Mouse (Mus musculus) hindbrain, embryonic 12.5 days (tissue): Measurements from ENCODE around the gene Kcnj11. TPM values are rescaled to one million over a fixed set of nuclear protein-coding genes. Genes with fewer than 3 reads are reported as not detected.

Experiments
- ATAC-seq: fragments of 200-750 bp; cut with Nextera tagmentation; 2 replicates; pipeline ENCODE4 v1.8.0; 2017; ENCODE audit warnings: moderate TSS enrichment; ENCODE audit not compliant: low FRiP score
- H3K27ac ChIP-seq: fragments of 300-500 bp; sonication (generic); 2 replicates; pipeline ENCODE4 v1.5.1; 2016; ENCODE audit warnings: mild to moderate bottlenecking
- H3K27me3 ChIP-seq: fragments of 300-500 bp; sonication (generic); 2 replicates; pipeline ENCODE4 v1.6.1; 2016; ENCODE audit warnings: mild to moderate bottlenecking
- H3K36me3 ChIP-seq: fragments of 300-500 bp; sonication (generic); 2 replicates; pipeline ENCODE4 v1.6.1; 2016; ENCODE audit warnings: mild to moderate bottlenecking
- H3K4me1 ChIP-seq: fragments of 300-500 bp; sonication (generic); 2 replicates; pipeline ENCODE4 v1.6.1; 2016
- H3K4me2 ChIP-seq: fragments of 300-500 bp; sonication (generic); replicated peaks from 2 replicates; pipeline ENCODE4 v1.6.1; 2016; ENCODE audit warnings: mild to moderate bottlenecking
- H3K4me3 ChIP-seq: fragments of 300-500 bp; sonication (generic); 2 replicates; pipeline ENCODE4 v1.5.1; 2016; ENCODE audit warnings: mild to moderate bottlenecking
- H3K9ac ChIP-seq: fragments of 300-500 bp; sonication (generic); 2 replicates; pipeline ENCODE4 v1.6.1; 2016; ENCODE audit warnings: mild to moderate bottlenecking, moderate library complexity
- H3K9me3 ChIP-seq: fragments of 300-500 bp; sonication (generic); replicated peaks from 2 replicates; pipeline ENCODE4 v1.6.1; 2016; ENCODE audit warnings: mild to moderate bottlenecking
- WGBS: fragments of 180-500 bp; shearing (Covaris S2); methylation state at CpG from one replicate; pipeline ENCODE4 v1.1.7; 2016; 5-methylcytosine and 5-hydroxymethylcytosine counted together
- polyA plus RNA-seq: library from polyadenylated mRNA; unstranded; fragments of >200 nt; fragmentation: Nextera tagmentation; extraction: Ambion mirVana; gene quantifications from 2 replicates; pipeline ENCODE4 v1.2.1, GENCODE M21; 2016

The Kcnj11 gene
- polyA plus RNA-seq, 1 experiment from 2014 or later: 0.61 TPM

GRCm38 (mm10) chr7:46076844-46077243 lies 23.7 kb downstream of the Kcnj11 start:
- Histone ChIP-seq H3K9me3 (no peaks in the 10 kb centered on the region), H3K4me3 (no peak overlapping the region), H3K36me3 (peaks cover 85% of the 10 kb centered on the region), H3K27me3 (no peaks in the 10 kb centered on the region), H3K9ac (no peak overlapping the region), H3K27ac (no peak overlapping the region), H3K4me2 (no peak overlapping the region), H3K4me1 (no peaks in the 10 kb centered on the region)
- ATAC-seq: no peak
- WGBS: 86% methylated on average over 7 of the region's 7 CpGs

DNA sequence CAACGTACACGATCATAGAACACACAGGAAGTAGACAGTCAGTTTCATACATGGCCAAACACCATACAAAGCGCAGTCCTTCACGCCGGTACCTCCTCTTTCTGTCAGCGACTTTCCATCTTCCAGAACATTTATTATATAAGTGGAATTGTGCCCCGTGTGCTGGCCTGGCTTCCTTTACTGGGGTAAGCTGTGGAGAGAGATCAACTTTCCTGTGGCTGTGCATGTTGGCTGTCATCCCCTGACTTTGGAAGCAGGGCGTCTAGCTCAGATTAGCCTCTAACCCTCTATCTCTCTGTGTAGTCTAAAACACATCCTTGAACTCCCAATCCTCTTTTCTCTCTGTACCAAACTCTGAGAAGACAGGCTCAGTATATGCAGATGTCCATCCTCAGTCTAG lies 31.7 kb downstream of the Kcnj11 start:
- Histone ChIP-seq H3K4me2 (no peak overlapping the region), H3K27me3 (no peaks in the 10 kb centered on the region), H3K27ac (no peak overlapping the region), H3K9ac (no peak overlapping the region), H3K4me1 (no peaks in the 10 kb centered on the region), H3K9me3 (no peaks in the 10 kb centered on the region), H3K4me3 (no peak overlapping the region), H3K36me3 (peaks cover 92% of the 10 kb centered on the region)
- WGBS: 94% methylated on average over 8 of the region's 8 CpGs
- ATAC-seq: no peak

DNA sequence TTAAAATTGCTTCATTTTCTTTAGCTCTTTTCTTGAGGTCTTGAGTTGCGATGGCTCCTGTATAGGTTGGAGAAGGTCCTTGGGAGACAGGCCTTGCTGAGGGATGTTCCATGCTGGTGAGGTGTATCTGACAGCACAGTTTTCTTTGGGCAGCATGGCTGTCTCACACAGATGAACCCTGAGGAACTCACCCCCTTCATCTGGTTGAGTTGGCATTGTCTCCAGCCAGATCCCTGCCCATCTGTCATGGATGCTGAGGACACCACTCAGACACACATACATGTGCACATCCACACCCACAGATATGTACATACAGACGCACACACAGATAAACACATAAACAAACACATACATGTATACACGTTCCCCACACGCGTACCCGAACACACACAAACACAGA lies 37.3 kb downstream of the Kcnj11 start:
- 94% methylated on average over 6 of the region's 6 CpGs for WGBS
- H3K4me3 ChIP-seq: no peak overlapping the region
- ATAC-seq: no peak
- H3K4me1 ChIP-seq: no peaks in the 10 kb centered on the region
- H3K9me3 ChIP-seq: no peaks in the 10 kb centered on the region
- H3K27ac ChIP-seq: no peak overlapping the region
- H3K4me2 ChIP-seq: no peak overlapping the region
- H3K36me3 ChIP-seq: peaks cover 90% of the 10 kb centered on the region
- H3K27me3 ChIP-seq: no peaks in the 10 kb centered on the region
- H3K9ac ChIP-seq: no peak overlapping the region

DNA sequence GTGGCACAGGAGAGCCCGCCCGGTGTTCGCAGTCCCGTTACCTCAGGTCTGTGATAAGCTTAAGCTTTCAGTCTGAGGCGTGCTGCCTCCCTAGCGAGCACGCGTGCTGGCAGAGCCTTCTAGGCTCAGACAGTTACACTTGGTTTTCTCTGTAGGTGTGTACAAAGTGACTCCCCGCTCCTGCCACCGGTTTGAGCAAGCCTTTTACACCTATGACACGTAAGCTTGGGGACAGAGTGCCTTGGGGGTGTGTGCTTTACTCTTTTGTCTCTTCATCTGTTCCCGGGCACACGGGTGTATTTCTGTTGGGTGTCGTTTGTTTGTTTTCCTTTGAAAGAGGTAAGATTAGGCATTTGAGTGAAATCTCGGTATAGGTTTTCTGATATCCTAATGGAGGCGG lies 39.0 kb downstream of the Kcnj11 start:
- Histone ChIP-seq H3K9me3 (no peaks in the 10 kb centered on the region), H3K4me1 (no peaks in the 10 kb centered on the region), H3K27me3 (no peaks in the 10 kb centered on the region), H3K4me3 (no peak overlapping the region), H3K36me3 (peaks cover 89% of the 10 kb centered on the region), H3K27ac (no peak overlapping the region), H3K9ac (no peak overlapping the region), H3K4me2 (no peak overlapping the region)
- WGBS: 97% methylated on average over 16 of the region's 16 CpGs
- no peak for ATAC-seq

DNA sequence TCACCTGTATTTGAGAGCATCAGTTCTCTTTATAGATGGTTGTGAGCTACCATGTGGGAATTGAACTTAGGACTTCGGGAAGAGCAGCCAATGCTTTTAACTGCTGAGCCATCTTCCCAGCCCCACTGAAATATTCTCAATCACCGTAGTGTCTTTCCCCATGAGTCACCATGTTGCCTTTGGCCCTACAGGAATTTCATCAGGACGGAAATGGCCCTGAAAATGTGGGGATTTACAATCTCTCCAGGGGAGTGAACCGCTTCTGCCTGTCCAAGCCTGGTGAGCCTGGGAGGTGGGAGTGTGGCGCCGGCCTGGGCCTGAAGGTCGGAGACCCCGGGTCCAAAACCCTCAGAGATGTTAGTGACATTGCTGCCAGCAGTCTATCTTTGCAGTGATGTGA lies 39.9 kb downstream of the Kcnj11 start:
- no peak overlapping the region for H3K4me2 ChIP-seq
- H3K27ac ChIP-seq: no peak overlapping the region
- WGBS: 93% methylated on average over 8 of the region's 8 CpGs
- H3K36me3 ChIP-seq: peaks cover 90% of the 10 kb centered on the region
- no peaks in the 10 kb centered on the region for H3K4me1 ChIP-seq
- no peak for ATAC-seq
- H3K4me3 ChIP-seq: no peak overlapping the region
- no peak overlapping the region for H3K9ac ChIP-seq
- H3K27me3 ChIP-seq: no peaks in the 10 kb centered on the region
- no peaks in the 10 kb centered on the region for H3K9me3 ChIP-seq

- no peaks in the 10 kb centered on the region for H3K4me1 ChIP-seq
- 90% methylated on average over 11 of the region's 11 CpGs for whole genome bisulfite sequencing
- H3K36me3 ChIP-seq: peaks cover 92% of the 10 kb centered on the region
- H3K27me3 ChIP-seq: no peaks in the 10 kb centered on the region
- H3K27ac ChIP-seq: no peak overlapping the region
- H3K4me3 ChIP-seq: no peak overlapping the region
- no peak for ATAC-seq
- no peak overlapping the region for H3K9ac ChIP-seq
- H3K9me3 ChIP-seq: no peaks in the 10 kb centered on the region
- no peak overlapping the region for H3K4me2 ChIP-seq
Observed at GRCm38 (mm10) chr7:46058882-46059281, 41.7 kb downstream of the Kcnj11 start.

GRCm38 (mm10) chr7:46053566-46053965 lies 47.0 kb downstream of the Kcnj11 start:
- no peaks in the 10 kb centered on the region for H3K4me1 ChIP-seq
- WGBS: 94% methylated on average over 3 of the region's 3 CpGs
- H3K9me3 ChIP-seq: no peaks in the 10 kb centered on the region
- peaks cover 71% of the 10 kb centered on the region for H3K36me3 ChIP-seq
- no peak overlapping the region for H3K9ac ChIP-seq
- no peak overlapping the region for H3K4me3 ChIP-seq
- no peak overlapping the region for H3K27ac ChIP-seq
- no peak for ATAC-seq
- H3K4me2 ChIP-seq: no peak overlapping the region
- H3K27me3 ChIP-seq: no peaks in the 10 kb centered on the region

- Histone ChIP-seq H3K4me1 (no peaks in the 10 kb centered on the region), H3K27me3 (no peaks in the 10 kb centered on the region), H3K4me2 (no peak overlapping the region), H3K9ac (no peak overlapping the region), H3K27ac (no peak overlapping the region), H3K4me3 (no peak overlapping the region), H3K9me3 (no peaks in the 10 kb centered on the region), H3K36me3 (peaks cover 71% of the 10 kb centered on the region)
- WGBS: 90% methylated on average over 4 of the region's 4 CpGs
- ATAC-seq: no peak
Observed at GRCm38 (mm10) chr7:46052161-46052821, 48.3 kb downstream of the Kcnj11 start.

GRCm38 (mm10) chr7:46049981-46050380 lies 50.6 kb downstream of the Kcnj11 start:
- Histone ChIP-seq H3K27ac (no peak overlapping the region), H3K27me3 (no peaks in the 10 kb centered on the region), H3K9me3 (no peaks in the 10 kb centered on the region), H3K36me3 (peaks cover 68% of the 10 kb centered on the region), H3K4me1 (no peaks in the 10 kb centered on the region), H3K4me2 (no peak overlapping the region), H3K4me3 (no peak overlapping the region), H3K9ac (no peak overlapping the region)
- 77% methylated on average over 7 of the region's 7 CpGs for WGBS
- no peak for ATAC-seq

GRCm38 (mm10) chr7:46047873-46048562 lies 52.5 kb downstream of the Kcnj11 start:
- H3K4me2 ChIP-seq: no peak overlapping the region
- no peaks in the 10 kb centered on the region for H3K9me3 ChIP-seq
- no peak for ATAC-seq
- H3K4me1 ChIP-seq: no peaks in the 10 kb centered on the region
- peaks cover 69% of the 10 kb centered on the region for H3K36me3 ChIP-seq
- H3K27me3 ChIP-seq: no peaks in the 10 kb centered on the region
- no peak overlapping the region for H3K4me3 ChIP-seq
- no peak overlapping the region for H3K9ac ChIP-seq
- no peak overlapping the region for H3K27ac ChIP-seq
- WGBS: 93% methylated on average over 13 of the region's 13 CpGs

DNA sequence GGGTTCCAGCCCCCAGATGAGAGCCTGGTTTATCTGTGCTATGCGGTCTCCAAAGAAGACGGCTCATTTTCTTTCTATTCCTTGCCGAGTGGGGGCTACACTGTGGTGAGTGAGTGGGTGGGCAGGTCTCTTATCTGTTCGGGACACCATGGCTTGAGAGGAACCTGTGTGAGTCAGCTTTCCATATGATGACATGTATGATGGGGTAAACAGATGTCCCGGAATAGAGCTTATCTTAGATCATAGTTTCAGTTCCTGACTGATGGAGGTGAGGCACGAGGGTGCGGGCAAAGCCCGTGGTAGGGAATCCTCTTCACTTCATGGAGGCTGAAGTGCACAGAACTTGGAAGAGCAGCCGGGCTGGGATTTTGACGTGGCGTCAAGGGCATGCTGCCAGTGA lies 54.7 kb downstream of the Kcnj11 start:
- WGBS: 94% methylated on average over 11 of the region's 11 CpGs
- no peaks in the 10 kb centered on the region for H3K27me3 ChIP-seq
- no peak overlapping the region for H3K4me2 ChIP-seq
- H3K9ac ChIP-seq: no peak overlapping the region
- no peak for ATAC-seq
- no peak overlapping the region for H3K4me3 ChIP-seq
- no peak overlapping the region for H3K27ac ChIP-seq
- H3K9me3 ChIP-seq: no peaks in the 10 kb centered on the region
- H3K4me1 ChIP-seq: no peaks in the 10 kb centered on the region
- peaks cover 81% of the 10 kb centered on the region for H3K36me3 ChIP-seq

DNA sequence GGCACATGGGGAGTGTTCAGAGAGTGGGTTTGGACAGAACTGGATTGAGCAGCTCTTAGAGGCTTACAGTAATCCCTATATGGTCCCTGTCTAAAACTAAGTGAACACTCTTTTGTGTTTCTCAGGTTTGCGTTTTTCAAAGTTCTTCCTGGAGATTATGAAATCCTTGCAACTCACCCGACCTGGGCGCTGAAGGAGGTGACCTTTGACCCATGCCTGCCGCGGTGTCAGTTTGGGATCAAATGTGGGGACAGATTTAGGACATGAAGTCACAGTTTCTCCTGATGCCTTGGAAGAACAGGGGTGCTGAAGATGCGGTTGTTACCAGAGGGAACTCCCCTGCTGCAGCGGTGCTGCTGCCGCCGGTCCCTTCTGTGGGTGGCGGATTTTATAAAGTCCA lies 56.5 kb downstream of the Kcnj11 start:
- H3K27ac ChIP-seq: no peak overlapping the region
- WGBS: 89% methylated on average over 10 of the region's 10 CpGs
- H3K36me3 ChIP-seq: peaks cover 83% of the 10 kb centered on the region
- no peak overlapping the region for H3K4me3 ChIP-seq
- H3K27me3 ChIP-seq: no peaks in the 10 kb centered on the region
- no peak overlapping the region for H3K4me2 ChIP-seq
- no peaks in the 10 kb centered on the region for H3K4me1 ChIP-seq
- no peak for ATAC-seq
- H3K9ac ChIP-seq: no peak overlapping the region
- no peaks in the 10 kb centered on the region for H3K9me3 ChIP-seq
